Mouse (Mus musculus): ENCODE data around the gene Vmn1r68.
A peak's percentile ranks its signal among the peaks of the same experiment; 100 is the strongest.

Gene Vmn1r68

GRCm38 (mm10) chr7:10558385-10558784 is at the start of gene Vmn1r68:
Vmn1r68 (minus strand) TSS chr7:10558485.
- DNase-seq, result no peak

- DNase-seq, result no peak
Observed at GRCm38 (mm10) chr7:10495578-10495977, 62.7 kb downstream of the Vmn1r68 start.

GRCm38 (mm10) chr7:10494786-10495521 is 63.3 kb downstream of the Vmn1r68 start, which contains the start of gene Zik1:
Zik1 (minus strand) TSS chr7:10495394.
- DNase-seq, result peak; percentile 32

GRCm38 (mm10) chr7:10480588-10481233 is 77.6 kb downstream of the Vmn1r68 start:
- DNase-seq, result no peak

- no peak for DNase-seq
Observed at GRCm38 (mm10) chr7:10479813-10480212, 78.5 kb downstream of the Vmn1r68 start.

GRCm38 (mm10) chr7:10458166-10458565 is 100.1 kb downstream of the Vmn1r68 start:
- DNase-seq, result no peak
